Mouse (Mus musculus) MEL (cell line): ENCODE measurements around the gene Spry1. TPM values are rescaled to one million over a fixed set of nuclear protein-coding genes. Genes with fewer than 3 reads are reported as not detected.

Source experiments
- DNase-seq: peaks from one replicate; pipeline ENCODE4 v3.0.0; 2011; ENCODE audit warnings: low read depth, low spot score
- H3K27ac ChIP-seq: 2 replicates; pipeline ENCODE4 v1.5.1; 2012; ENCODE audit warnings: low read depth, mild to moderate bottlenecking, control low read depth, low read length, moderate library complexity; ENCODE audit not compliant: control insufficient read depth
- H3K27me3 ChIP-seq, 2 experiments: fragments of 150-350 bp in 1 of 2; sonication (generic) in 1 of 2; 2 replicates each; pipeline ENCODE4 v1.6.1; 2012; ENCODE audit warnings: low read length in 2 of 2, mild to moderate bottlenecking in 2 of 2, improper control_type of control experiment in 1 of 2, moderate library complexity in 1 of 2; ENCODE audit not compliant: insufficient read depth in 2 of 2, control insufficient read depth in 1 of 2
- H3K36me3 ChIP-seq, 2 experiments: 2 replicates each; pipeline ENCODE4 v1.6.1; 2012 to 2014; ENCODE audit warnings: low read length in 2 of 2, improper control_type of control experiment in 1 of 2, inconsistent platforms in 1 of 2, mild to moderate bottlenecking in 1 of 2; ENCODE audit not compliant: insufficient read depth in 2 of 2, control insufficient read depth in 1 of 2
- H3K4me1 ChIP-seq, 2 experiments: fragments of 150-350 bp in 1 of 2; sonication (generic) in 1 of 2; 2 replicates each; pipeline ENCODE4 v1.6.1; 2012; ENCODE audit warnings: low read length in 2 of 2, improper control_type of control experiment in 1 of 2, mild to moderate bottlenecking in 1 of 2; ENCODE audit not compliant: insufficient read depth in 2 of 2, control insufficient read depth in 1 of 2
- H3K4me3 ChIP-seq, 2 experiments: fragments of 150-350 bp in 1 of 2; sonication (generic) in 1 of 2; 2 replicates each; pipeline ENCODE4 v1.5.1; 2012; ENCODE audit warnings: low read depth in 2 of 2, low read length in 2 of 2, mild to moderate bottlenecking in 2 of 2, moderate library complexity in 2 of 2, control low read depth in 1 of 2, improper control_type of control experiment in 1 of 2; ENCODE audit not compliant: control insufficient read depth in 1 of 2, insufficient read depth in 1 of 2
- H3K79me2 ChIP-seq: 2 replicates; pipeline ENCODE4 v1.6.1; 2012; ENCODE audit warnings: mild to moderate bottlenecking, low read length, moderate library complexity; ENCODE audit not compliant: control insufficient read depth, poor library complexity, insufficient read depth
- H3K9ac ChIP-seq: 2 replicates; pipeline ENCODE4 v1.6.1; 2012; ENCODE audit warnings: low read depth, mild to moderate bottlenecking, control low read depth, low read length, moderate library complexity; ENCODE audit not compliant: control insufficient read depth, poor library complexity, severe bottlenecking
- H3K9me3 ChIP-seq: fragments of 150-350 bp; sonication (generic); replicated peaks from 2 replicates; pipeline ENCODE4 v1.6.1; 2012; ENCODE audit warnings: mild to moderate bottlenecking, low read length, improper control_type of control experiment, moderate library complexity; ENCODE audit not compliant: insufficient read depth
- CHD2 ChIP-seq: IDR thresholded peaks from 2 replicates; pipeline ENCODE4 v1.6.1; 2011; ENCODE audit warnings: low read length, improper control_type of control experiment
- GABPA ChIP-seq: IDR thresholded peaks from 2 replicates; pipeline ENCODE4 v1.6.1; 2012; ENCODE audit warnings: low read depth, mild to moderate bottlenecking, inconsistent platforms, low read length, improper control_type of control experiment, moderate library complexity
- GATA1 ChIP-seq: IDR thresholded peaks from 2 replicates; pipeline ENCODE4 v1.6.1; 2011; ENCODE audit warnings: low read depth, low read length, improper control_type of control experiment
- JUND ChIP-seq: IDR thresholded peaks from 2 replicates; pipeline ENCODE4 v1.6.1; 2011; ENCODE audit warnings: low read depth, mild to moderate bottlenecking, improper control_type of control experiment, low read length
- MAFK ChIP-seq: IDR thresholded peaks from 2 replicates; pipeline ENCODE4 v1.6.1; 2011; ENCODE audit warnings: low read depth, mild to moderate bottlenecking, low read length, improper control_type of control experiment, borderline replicate concordance
- MAZ ChIP-seq: IDR thresholded peaks from 2 replicates; pipeline ENCODE4 v1.6.1; 2012; ENCODE audit warnings: low read depth, mild to moderate bottlenecking, inconsistent platforms, low read length, improper control_type of control experiment
- MXI1 ChIP-seq: IDR thresholded peaks from 2 replicates; pipeline ENCODE4 v1.6.1; 2011; ENCODE audit warnings: mild to moderate bottlenecking, low read depth, low read length, improper control_type of control experiment
- NRF1 ChIP-seq: IDR thresholded peaks from 2 replicates; pipeline ENCODE4 v1.6.1; 2014; ENCODE audit warnings: low read depth, mild to moderate bottlenecking, inconsistent platforms, low read length, improper control_type of control experiment, moderate library complexity; ENCODE audit not compliant: poor library complexity, insufficient read depth, severe bottlenecking
- POLR2A ChIP-seq, 2 experiments: IDR thresholded peaks; 2 replicates each; pipeline ENCODE4 v1.6.1; 2011 to 2012; ENCODE audit warnings: low read length in 2 of 2, mild to moderate bottlenecking in 2 of 2, control low read depth in 1 of 2, improper control_type of control experiment in 1 of 2, low read depth in 1 of 2, moderate library complexity in 1 of 2; ENCODE audit not compliant: control insufficient read depth in 1 of 2, insufficient read depth in 1 of 2, poor library complexity in 1 of 2
- RAD21 ChIP-seq: IDR thresholded peaks from 2 replicates; pipeline ENCODE4 v1.6.1; 2011; ENCODE audit warnings: mild to moderate bottlenecking, low read depth, low read length, improper control_type of control experiment
- RCOR1 ChIP-seq: IDR thresholded peaks from 2 replicates; pipeline ENCODE4 v1.6.1; 2012; ENCODE audit warnings: low read depth, mild to moderate bottlenecking, inconsistent platforms, low read length, improper control_type of control experiment
- SIN3A ChIP-seq: IDR thresholded peaks from 2 replicates; pipeline ENCODE4 v1.6.1; 2012; ENCODE audit warnings: low read length, improper control_type of control experiment, inconsistent platforms
- SMC3 ChIP-seq: IDR thresholded peaks from 2 replicates; pipeline ENCODE4 v1.6.1; 2011; ENCODE audit warnings: low read depth, low read length, improper control_type of control experiment
- TAL1 ChIP-seq: IDR thresholded peaks from 2 replicates; pipeline ENCODE4 v1.6.1; 2012; ENCODE audit warnings: mild to moderate bottlenecking, inconsistent platforms, low read length, moderate library complexity, mixed read lengths
- USF1 ChIP-seq: IDR thresholded peaks from 2 replicates; pipeline ENCODE4 v1.6.1; 2014; ENCODE audit warnings: low read depth, mild to moderate bottlenecking, inconsistent platforms, low read length, improper control_type of control experiment, moderate library complexity
- ZC3H11A ChIP-seq: IDR thresholded peaks from 2 replicates; pipeline ENCODE4 v1.6.1; 2012; ENCODE audit warnings: low read depth, mild to moderate bottlenecking, inconsistent platforms, low read length, improper control_type of control experiment
- ZKSCAN1 ChIP-seq: IDR thresholded peaks from 2 replicates; pipeline ENCODE4 v1.6.1; 2012; ENCODE audit warnings: low read depth, mild to moderate bottlenecking, inconsistent platforms, low read length, improper control_type of control experiment, moderate library complexity
- ZNF384 ChIP-seq: IDR thresholded peaks from 2 replicates; pipeline ENCODE4 v1.6.1; 2012; ENCODE audit warnings: low read depth, mild to moderate bottlenecking, inconsistent platforms, low read length, improper control_type of control experiment
- polyA plus RNA-seq, 2 experiments: library from polyadenylated mRNA; stranded (reverse) in 1 of 2; unstranded in 1 of 2; fragments of >175 nt in 1 of 2; fragments of >200 nt in 1 of 2; gene quantifications; 2 replicates each; pipeline versions ENCODE4 v1.2.1 to v1.2.4; 2012; ENCODE audit warnings: low replicate concordance in 2 of 2, low read depth in 1 of 2; ENCODE audit not compliant: insufficient read length in 2 of 2, insufficient read depth in 1 of 2, missing spikeins in 1 of 2
- total RNA-seq: library from RNA; depleted of rRNA; stranded (reverse); fragments of 300-350 nt; gene quantifications from 2 replicates; pipeline ENCODE4 v1.2.3, GENCODE M21; 2012

Spry1 gene
- total and polyA plus RNA-seq, 3 experiments, result 0.31 TPM; not detected in 2

DNA sequence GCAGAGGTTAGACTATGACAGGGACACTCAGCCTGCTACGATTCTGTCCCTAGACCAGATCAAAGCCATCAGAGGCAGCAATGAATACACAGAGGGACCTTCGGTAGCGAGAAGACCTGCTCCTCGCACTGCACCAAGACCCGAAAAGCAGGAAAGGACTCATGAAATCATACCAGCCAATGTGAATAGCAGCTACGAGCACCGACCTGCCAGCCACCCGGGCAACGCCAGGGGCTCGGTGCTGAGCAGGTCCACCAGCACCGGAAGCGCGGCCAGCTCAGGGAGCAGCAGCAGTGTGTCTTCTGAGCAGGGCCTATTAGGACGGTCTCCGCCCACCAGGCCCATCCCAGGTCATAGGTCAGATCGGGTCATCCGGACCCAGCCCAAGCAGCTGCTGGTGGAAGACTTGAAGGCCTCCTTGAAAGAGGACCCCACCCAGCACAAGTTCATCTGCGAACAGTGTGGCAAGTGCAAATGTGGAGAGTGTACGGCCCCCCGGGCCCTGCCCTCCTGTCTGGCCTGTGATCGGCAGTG, 3.0 kb downstream of the Spry1 start:
- H3K9ac ChIP-seq, result no peak overlapping the region
- no peak overlapping the region for H3K4me3 ChIP-seq
- H3K36me3 ChIP-seq, result no peaks in the 10 kb centered on the region; a peak in 1 of 4 replicates
- DNase-seq, result no peak
- no peak overlapping the region for H3K27ac ChIP-seq
- H3K4me1 ChIP-seq, result no peaks in the 10 kb centered on the region; a peak in 1 of 4 replicates
- no peaks in the 10 kb centered on the region for H3K79me2 ChIP-seq
- H3K9me3 ChIP-seq, result no peaks in the 10 kb centered on the region
- H3K27me3 ChIP-seq, result peaks cover 0 to 1% of the 10 kb centered on the region in 2 experiments; a peak in 1 of 4 replicates
- TF ChIP-seq MXI1, result no peak
- TF ChIP-seq, all 39 proteins: peak for 0

- TF ChIP-seq CHD2, result no peak
- no peak for DNase-seq
Observed at GRCm38 (mm10) chr3:37643411-37643810, 3.7 kb downstream of the Spry1 start.

GRCm38 (mm10) chr3:37643903-37644302, 4.2 kb downstream of the Spry1 start:
- Histone ChIP-seq H3K27me3 (peaks cover 0 to 1% of the 10 kb centered on the region in 2 experiments; a peak in 1 of 4 replicates), H3K4me1 (no peaks in the 10 kb centered on the region; a peak in 1 of 4 replicates), H3K36me3 (no peaks in the 10 kb centered on the region; a peak in 1 of 4 replicates)
- TF ChIP-seq TAL1 (no peak), ZKSCAN1 (no peak), USF1 (no peak), POLR2A (IDR thresholded peaks at IDR 0.05; ENCODE audit: control insufficient read depth in 1 of 2, insufficient read depth in 1 of 2, low read depth in 1 of 2, low read length in 2 of 2, poor library complexity in 1 of 2) (no peak), MAZ (no peak), MXI1 (no peak), ZC3H11A (no peak), RCOR1 (no peak), SIN3A (no peak), GATA1 (no peak), JUND (no peak), ZNF384 (no peak), SMC3 (no peak), MAFK (no peak), GABPA (no peak), CHD2 (no peak), RAD21 (no peak), NRF1 (no peak)
- TF ChIP-seq, all 39 proteins: peak for 0
- H3K27ac ChIP-seq, result no peak overlapping the region
- H3K9ac ChIP-seq, result no peak overlapping the region
- no peaks in the 10 kb centered on the region for H3K9me3 ChIP-seq
- no peaks in the 10 kb centered on the region for H3K79me2 ChIP-seq
- H3K4me3 ChIP-seq, result no peak overlapping the region
- no peak for DNase-seq

More at GRCm38 (mm10) chr3:37643411-37643810, 3.7 kb downstream of the Spry1 start:
- Histone ChIP-seq H3K27me3 (peaks cover 0 to 1% of the 10 kb centered on the region in 2 experiments; a peak in 1 of 4 replicates), H3K36me3 (no peaks in the 10 kb centered on the region; a peak in 1 of 4 replicates), H3K4me3 (no peak overlapping the region), H3K9me3 (no peaks in the 10 kb centered on the region), H3K4me1 (no peaks in the 10 kb centered on the region; a peak in 1 of 4 replicates), H3K27ac (no peak overlapping the region), H3K9ac (no peak overlapping the region), H3K79me2 (no peaks in the 10 kb centered on the region)
